Mouse (Mus musculus): ENCODE measurements around the gene Gabrb2.
A peak's percentile ranks its signal among the peaks of the same experiment; 100 is the strongest.

Gene Gabrb2

DNA sequence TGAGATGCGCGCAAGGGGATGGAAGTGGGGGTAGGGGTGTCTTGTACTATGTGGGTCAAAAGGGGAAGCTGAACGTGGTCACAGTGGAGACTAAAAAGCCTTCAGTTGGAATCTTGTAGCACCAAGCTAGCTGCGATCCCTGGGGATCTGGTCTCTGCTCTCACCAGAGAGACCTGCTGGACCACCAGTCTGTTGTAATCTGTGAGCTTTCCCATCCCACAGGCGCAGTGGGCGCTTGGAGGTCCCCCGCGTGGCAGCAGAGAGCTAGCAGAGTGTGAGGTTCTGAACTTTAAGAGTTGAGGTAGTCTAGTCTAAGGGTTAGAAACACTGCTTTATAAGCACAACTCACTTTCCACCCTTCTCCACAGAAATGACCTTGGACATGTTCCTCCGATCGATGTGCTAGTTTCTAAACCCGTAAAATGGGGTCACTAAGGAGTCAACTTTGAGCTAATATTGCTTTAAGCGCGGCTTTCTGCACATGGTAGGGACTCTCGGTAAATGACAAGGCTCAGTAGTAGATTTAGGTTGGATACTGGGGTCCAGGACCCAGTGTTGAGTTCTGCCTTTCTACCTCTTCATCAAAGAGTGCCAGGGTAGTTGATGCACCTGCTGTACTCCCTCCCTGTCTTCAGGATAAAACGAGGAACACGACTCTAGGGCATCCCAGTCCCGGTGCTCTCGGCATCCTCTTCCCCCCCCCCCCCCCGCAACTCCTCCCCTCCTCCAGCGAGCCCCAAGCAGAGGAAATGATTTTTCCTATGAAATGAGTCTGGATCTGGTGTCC, at the start of gene Gabrb2:
Gene Gabrb2, plus strand, starts transcription at position 762 of the 787 bp plus-strand sequence.
- no peak for DNase-seq (ENCODE audit: low spot score in 2 of 2)

- no peak for DNase-seq (ENCODE audit: low spot score in 2 of 2)
Measured at GRCm38 (mm10) chr11:42378983-42379382, 40.6 kb upstream of the Gabrb2 start.

DNA sequence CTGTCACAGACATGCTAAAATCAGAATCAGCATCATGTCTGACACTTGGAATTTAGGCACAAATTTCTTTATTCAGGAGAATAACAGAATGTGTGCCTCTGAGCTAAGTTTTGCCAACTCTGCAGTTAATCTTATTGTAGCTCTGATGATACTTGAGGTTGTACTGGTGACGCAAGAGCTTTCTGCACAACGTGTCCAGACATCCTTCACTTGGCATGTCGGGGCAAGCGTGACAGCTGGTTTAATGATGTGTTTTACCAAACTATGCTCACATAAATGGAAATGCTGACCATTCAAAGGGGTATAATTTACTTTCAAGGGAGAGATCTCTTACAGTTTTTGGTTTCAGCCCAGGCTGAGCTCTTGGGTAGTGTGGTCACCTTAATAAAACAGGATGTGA, 33.1 kb upstream of the Gabrb2 start:
- DNase-seq (ENCODE audit: low spot score in 2 of 2): no peak

GRCm38 (mm10) chr11:42390682-42391290, 28.8 kb upstream of the Gabrb2 start:
- no peak for DNase-seq (ENCODE audit: low spot score in 2 of 2)

- DNase-seq (ENCODE audit: low spot score in 2 of 2): no peak
Measured at GRCm38 (mm10) chr11:42393451-42393850, 26.1 kb upstream of the Gabrb2 start.

DNA sequence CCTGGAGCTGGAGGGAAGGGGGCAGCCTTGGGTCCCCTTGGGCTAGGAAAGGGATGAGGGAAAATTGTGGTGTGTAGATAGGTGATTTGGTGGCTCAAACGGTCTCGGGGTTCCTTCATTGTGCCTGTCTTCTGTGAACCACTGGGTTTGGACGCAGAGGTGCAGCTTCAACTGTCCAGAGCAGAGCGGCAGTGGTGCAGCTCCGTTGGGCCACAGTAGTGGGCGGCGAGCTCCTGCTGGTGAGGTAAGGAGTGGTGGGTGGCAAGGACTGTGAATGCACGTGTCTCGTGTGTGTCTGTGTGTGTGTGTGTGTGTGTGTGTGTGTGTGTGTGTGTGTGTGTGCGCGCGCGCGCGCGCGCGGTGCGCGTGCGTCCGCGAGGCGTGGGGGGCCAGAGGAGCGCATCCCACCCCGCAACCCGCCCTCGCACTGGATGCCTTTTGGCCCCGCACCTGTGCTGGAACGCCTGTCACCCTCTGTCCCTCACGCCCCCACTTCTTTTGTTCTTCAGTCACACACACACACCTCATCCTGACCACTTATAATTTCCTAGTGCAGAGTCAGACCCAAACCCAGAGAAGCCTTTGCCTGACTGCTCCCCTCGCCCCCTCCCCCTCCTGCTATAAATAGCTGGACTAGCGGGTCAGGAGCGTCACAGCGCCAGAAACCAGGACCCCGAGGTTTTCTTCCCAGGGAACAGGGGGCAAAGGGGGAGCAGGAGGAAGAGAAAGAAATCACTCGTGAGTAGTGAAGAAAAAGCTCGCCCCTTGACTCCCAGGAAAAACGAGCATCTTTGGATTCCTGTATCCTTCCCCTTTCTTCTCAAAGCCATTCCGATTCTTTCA, 455 bp downstream of the Gabrb2 start:
- DNase-seq (ENCODE audit: low spot score in 2 of 2): no peak

DNA sequence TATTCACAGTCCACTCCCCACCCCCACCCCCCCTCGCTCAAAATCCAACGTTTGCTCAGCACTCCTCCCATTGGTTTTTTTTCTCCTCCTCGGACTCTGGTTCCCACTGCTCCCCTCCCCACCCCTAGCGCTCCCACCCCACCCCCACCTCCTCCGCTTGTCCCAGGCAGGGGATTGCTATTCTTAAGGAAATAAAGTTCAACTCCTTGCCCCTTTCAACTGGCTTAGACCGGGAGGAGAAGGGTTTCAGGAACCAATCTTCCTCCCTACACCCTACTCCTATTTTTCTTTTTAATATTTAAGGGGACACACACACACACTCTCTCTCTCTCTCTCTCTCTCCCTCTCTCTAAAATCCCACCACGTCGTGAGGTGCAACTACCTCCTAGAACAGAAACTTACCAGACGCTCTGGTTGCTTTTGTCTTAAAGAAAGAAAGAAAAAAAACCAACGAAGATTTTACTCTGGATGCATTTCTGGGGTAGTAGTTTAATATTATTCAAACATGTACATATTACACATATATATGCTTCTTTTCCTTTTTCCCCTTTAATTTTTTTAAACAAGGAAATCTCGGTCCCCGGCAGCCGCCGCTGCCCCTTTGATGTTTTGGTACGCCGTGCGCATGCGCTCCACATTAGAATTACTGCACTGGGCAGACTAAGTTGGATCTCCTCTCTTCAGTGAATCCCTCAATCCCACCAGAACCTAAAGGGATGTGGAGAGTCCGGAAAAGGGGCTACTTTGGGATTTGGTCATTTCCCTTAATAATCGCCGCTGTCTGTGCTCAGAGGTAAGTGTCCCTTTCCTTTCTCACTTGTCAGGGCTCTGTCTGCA, 1.3 kb downstream of the Gabrb2 start:
- DNase-seq (ENCODE audit: low spot score in 2 of 2): no peak

GRCm38 (mm10) chr11:42423231-42423630, 3.7 kb downstream of the Gabrb2 start:
- peak in 1 of 2 experiments; percentile 11 for DNase-seq (ENCODE audit: low spot score in 2 of 2)

- DNase-seq (ENCODE audit: low spot score in 2 of 2): no peak
Measured at GRCm38 (mm10) chr11:42431495-42431894, 11.9 kb downstream of the Gabrb2 start.

- DNase-seq (ENCODE audit: low spot score in 2 of 2): no peak
Measured at GRCm38 (mm10) chr11:42438978-42439377, 19.4 kb downstream of the Gabrb2 start.

GRCm38 (mm10) chr11:42443641-42444040, 24.1 kb downstream of the Gabrb2 start:
- no peak for DNase-seq (ENCODE audit: low spot score in 2 of 2)

DNA sequence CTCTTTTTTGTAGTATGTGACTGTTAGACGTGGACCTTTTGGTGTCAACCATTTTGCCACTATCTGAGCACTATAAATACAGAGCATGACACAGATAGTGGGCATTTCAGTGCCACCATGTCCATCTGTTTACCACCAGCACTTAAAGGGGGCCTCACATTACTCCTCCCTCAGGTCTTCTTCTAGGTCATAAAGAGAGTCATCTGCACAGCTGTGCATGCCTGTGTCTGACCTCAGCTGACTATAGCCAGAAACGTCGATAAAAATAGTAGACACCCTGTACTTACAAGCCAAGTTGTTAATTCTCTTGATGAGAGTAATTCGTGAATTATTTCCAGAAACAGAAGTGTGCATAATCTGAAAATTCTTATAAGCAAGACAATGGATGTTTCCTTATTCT, 29.4 kb downstream of the Gabrb2 start:
- DNase-seq (ENCODE audit: low spot score in 2 of 2): no peak

DNA sequence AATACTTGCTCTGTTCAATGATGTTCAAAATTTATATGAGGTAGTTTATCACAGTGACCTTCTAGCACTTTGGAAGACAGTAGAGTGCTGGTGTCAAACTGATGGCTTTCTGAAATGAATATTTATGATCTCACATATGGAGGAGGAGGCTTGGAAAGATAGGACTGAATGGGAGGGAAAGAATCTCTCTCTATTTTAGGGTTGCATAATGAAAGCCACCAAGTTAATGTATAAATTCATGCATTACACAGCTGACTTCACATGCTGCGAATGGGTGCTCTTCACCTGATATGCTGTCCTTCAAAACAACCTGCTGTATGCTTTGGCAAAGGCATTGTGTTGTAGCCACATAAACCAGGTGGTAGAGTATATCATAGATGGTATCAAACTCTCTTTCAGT, 44.6 kb downstream of the Gabrb2 start:
- DNase-seq (ENCODE audit: low spot score in 2 of 2): no peak

DNA sequence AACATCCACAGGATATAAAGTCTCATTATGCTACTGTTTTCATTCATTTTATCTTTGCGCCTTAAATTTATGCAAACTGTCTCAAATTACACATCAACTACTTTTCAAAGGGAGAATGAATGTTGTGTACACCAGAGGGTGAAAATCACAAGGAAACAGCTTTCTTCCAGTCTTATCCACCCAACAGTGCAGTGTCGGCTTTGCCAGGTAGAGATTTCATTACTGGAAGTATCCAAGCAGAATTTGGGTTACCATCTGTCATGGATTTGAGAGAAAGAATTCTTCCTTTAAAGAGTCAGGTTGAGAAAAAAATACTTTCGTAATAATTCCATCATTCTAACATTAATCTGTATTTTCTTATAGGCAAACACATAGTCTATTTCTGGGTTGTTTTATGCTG, 48.8 kb downstream of the Gabrb2 start:
- DNase-seq (ENCODE audit: low spot score in 2 of 2): no peak

DNA sequence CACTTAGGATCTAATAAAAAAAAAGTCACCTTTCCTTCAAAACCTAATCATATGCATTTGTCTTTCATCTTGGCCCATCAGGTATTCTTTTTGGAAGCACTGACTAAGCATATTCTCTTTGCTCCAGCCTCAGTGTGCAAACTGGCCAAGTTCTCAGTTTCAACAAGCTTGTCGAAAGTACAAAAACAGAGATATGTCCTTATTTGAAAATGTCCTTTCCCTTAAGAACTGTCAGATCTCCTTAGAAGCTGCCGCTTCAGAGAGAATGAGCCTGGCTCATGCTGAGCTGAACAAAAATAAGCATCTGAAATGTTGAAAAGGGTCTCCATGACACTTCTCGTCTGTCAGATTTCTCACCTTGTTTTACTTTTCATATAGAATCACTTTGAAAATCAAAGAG, 55.0 kb downstream of the Gabrb2 start:
- DNase-seq (ENCODE audit: low spot score in 2 of 2): no peak

GRCm38 (mm10) chr11:42487625-42488024, 68.1 kb downstream of the Gabrb2 start:
- no peak for DNase-seq (ENCODE audit: low spot score in 2 of 2)

DNA sequence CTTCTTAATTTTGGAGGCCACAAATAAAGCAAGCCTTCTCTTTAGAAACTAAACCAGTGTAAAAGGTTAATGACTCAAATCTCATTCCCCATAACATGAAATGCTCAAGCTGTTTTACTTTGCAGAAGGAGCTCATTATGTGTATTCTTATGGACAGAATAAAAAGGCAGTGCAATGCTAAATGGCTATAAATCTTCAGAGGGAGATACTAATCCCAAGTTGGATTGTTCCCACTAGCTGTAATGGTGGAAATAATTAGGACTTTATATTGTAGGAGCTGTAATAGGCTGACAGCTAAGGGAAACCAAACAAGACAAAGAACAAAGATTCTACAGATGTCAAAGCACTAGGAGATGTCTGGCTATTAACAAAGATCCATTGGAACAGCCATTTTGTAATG, 81.6 kb downstream of the Gabrb2 start:
- DNase-seq (ENCODE audit: low spot score in 2 of 2): no peak

GRCm38 (mm10) chr11:42505436-42505835, 85.9 kb downstream of the Gabrb2 start:
- DNase-seq (ENCODE audit: low spot score in 2 of 2): no peak

DNA sequence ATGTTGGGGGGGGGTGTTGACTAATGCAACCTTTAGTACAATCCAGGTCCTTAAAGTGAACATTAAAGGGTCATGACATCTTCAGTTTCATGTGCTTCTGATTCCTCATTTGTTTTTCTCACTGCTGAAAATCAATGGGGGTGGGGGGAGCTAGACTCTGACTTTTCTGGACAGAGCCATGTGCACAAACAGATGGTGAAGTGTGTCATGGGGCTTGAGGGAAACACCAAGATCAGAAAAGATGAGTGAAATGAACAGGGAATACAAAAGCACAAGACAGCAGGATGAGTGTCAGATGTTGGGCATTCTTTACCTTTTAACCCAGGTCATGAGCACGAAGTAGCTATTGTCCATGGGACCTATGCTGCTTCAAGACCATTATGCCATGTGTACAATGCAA, 86.4 kb downstream of the Gabrb2 start:
- DNase-seq (ENCODE audit: low spot score in 2 of 2): no peak

- no peak for DNase-seq (ENCODE audit: low spot score in 2 of 2)
Measured at GRCm38 (mm10) chr11:42521960-42522359, 102.4 kb downstream of the Gabrb2 start.

DNA sequence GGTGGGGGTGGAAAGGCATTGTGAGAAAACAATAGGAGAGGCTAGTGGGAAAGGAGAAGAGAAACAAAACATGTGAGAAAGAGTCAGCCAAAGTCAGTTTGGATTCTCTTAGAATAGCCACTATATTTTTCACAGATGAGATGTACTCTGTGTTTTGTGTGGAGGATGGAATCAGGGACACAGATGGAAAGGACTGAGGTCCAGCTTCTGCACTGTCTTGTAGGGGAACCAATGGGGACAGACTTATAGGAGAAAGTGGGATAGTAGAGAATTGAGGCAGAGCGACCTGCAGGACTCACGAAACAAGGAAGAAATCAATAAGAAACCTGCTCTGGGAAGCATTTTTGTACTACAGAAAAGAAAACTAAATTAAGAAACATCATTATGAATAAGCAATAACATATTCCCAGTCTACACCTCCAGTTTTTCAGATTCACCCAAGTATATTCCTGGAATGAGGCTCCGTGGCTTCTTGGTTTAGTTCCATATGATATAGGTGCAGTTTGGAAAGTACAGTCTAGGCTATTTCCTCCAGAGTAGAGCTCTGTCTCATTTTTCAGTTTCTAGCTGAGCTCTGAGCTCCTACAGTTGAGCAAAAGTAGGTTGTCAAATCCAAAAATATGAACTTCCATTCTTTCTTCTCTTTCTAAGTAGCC, 108.8 kb downstream of the Gabrb2 start:
- no peak for DNase-seq (ENCODE audit: low spot score in 2 of 2)
